Mouse (Mus musculus) ovary, postnatal 36 days (tissue): ENCODE results near the gene Nfasc.

ENCODE experiments used
- DNase-seq: peaks from one replicate; pipeline ENCODE4 v3.0.0; 2022; ENCODE audit warnings: low spot score, mixed read lengths

Gene Nfasc

DNA sequence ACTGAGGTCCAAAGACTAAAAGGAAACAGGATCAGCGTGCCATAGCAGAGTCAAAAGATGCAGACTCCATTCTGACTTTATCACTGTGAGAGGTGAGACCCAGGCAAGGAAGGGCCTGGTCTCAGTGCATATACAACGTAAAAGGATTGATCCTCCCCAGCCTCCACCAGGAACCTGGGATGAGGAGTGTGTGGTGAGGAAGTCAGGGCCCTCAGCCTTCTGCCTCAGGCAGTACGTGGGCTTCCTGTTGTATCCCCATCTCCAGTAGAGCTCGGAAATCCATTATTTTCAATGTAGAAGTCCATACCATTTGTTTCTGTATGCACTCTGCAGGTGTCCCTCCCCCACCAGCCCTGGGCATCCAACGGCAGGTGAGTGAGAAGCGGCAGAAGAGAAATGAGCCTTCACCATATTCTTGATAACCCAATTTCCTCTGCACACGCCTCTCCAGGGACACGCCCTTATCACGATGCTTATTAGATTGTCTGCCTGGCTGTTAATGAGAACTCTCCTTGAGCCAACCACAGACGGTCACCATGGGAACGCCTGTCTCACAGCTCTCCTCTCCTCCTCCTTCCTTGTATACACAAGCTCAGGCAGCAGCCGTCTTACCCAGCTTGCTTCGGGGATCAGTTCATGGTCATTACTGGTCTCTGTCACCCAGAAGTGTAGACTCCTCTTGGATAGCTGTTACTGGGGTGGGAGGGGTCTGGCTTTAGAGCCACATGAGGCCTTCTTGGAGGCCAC is 100.4 kb downstream of the Nfasc start:
- DNase-seq, result no peak

DNA sequence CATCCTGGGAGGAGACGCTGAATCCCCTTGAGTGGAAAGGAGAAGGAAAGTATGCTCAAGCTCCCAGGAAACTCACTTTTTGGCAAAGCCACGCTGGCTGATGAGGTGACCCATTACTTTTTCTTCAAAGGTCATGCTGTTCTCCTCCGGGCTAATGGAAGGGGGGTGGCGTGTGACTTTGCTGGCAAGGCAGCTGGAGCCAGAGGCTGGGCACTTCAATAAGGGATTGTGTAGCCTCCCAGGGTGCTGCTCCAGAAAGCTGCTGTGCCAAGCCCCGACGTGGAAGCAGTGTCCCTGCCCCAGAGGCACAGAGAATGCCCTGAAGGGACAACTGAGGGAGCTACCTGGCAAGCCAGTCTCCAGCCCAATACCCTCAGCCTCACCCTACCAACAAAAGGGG is 101.3 kb downstream of the Nfasc start:
- DNase-seq, result peak; percentile 19

DNA sequence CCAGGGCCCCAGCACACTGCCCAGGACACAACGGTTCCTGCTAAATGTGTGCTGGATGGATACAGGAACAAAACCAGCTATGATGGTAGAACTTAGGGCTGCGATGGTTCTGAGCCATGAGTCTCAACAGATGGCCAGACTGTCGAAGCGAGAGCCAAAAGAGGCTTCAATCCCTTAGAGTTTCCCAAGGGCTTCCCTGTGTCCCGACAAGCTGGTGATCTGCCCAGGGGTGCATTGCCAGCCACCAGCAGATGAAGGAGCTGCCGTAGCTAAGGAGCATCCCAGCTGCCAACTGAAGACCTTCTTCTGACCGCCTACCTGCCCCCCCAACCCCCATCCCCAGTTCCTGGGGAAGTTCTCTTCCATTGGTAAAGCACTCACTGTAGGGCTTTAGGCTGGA is 104.3 kb downstream of the Nfasc start:
- DNase-seq, result no peak

DNA sequence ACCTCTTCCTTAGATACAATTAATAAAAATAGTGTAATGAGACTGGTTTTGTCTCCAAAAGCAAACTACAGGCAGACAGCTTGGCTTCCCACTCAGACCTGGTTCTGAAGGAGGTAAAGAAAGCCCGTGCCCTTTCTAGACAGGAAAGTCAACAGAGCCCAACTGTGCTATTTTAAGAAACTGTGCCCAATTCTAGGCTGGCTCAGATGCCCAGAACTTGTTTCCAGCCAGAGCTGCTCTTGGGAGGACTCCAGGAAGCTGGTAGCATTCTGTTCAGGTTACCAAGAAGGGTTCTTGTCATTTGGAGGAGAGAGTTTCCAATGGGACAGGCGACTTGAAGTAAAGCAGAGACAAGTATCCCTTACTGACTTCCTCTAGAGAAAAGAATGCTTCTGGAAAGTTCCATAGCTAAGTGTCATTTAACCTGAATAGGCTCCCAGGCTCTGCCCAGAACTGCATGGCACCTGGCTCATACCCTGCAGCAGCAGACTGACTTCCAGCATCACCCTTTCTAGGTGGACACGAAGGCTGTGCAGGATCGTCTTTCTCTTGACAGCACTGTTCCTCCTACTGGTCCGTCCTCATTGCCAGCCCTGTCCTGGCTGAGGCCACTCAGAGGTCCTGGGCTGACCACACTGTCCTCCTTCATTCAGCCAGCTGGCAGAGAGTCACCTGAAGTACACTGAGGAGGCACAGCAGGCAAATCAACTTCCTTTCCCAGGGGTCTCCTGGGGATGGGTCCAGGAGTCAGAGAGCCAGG is 111.8 kb downstream of the Nfasc start:
- no peak for DNase-seq

DNA sequence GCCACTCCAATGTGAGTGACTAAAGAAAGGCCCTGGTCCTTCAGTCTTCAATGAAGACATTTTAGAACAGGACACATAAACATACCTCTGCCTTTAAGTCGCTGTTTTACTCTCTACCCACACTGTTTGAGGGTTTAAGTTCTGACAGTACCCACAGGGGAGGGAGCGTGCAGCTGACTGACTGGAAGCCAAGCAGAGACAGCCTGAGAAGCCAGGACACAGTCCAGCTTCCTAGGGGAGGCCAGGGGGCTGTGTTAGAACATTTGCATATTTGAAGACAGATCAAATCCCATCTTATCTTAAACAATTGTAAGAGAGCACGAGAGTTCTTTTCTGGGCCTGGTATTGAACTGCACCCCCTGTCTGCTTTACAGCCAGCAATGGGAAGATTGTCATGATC is 113.0 kb downstream of the Nfasc start:
- DNase-seq, result no peak

DNA sequence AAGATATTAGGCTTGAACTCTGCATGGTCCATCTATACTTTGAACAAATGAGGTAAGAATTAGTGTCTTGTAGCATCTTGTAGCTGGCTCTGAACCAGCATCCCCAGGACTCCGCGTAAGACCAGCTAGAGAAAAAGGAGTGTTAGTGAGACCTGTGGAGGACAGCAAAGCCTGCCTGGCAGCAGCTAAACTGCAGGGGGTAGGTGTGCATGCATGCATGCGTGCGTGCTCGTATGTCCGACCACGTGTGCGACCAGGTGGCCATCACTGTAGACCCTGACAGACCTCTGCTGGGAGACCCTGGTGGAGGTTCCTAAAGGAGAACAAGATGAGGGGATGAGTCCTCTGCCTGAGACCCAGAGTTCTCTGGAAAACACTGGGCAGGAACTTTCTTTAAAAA is 113.4 kb downstream of the Nfasc start:
- no peak for DNase-seq

DNA sequence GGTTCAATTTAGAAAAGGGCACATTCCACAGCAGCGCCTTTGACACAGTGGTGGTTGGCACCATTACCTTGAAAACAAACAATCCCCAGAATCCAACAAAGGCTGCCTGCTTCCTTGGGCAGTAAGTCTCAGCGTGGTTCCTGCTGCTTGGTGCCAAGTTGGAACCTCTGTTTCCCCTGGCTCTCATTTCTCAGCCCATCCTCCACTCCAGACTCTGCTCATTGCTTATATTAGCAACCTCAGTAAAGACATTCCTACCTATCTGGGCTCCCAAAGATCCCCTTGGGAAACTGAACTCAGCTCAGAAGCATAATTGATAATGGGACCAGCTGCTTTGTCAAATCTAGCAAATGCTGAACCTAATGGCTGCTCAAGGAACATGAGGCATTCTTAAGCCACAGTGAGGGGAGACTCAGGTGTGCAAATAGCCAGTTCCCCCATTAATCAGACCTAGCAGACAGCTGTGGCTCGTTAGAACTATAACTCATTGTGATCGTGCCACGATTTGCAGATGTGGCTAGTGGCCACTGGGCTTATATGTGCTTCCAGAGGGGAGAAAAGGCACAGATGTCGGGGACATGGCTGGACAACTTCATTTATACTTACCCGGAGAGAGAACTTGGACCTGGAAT is 115.4 kb downstream of the Nfasc start:
- DNase-seq, result no peak

DNA sequence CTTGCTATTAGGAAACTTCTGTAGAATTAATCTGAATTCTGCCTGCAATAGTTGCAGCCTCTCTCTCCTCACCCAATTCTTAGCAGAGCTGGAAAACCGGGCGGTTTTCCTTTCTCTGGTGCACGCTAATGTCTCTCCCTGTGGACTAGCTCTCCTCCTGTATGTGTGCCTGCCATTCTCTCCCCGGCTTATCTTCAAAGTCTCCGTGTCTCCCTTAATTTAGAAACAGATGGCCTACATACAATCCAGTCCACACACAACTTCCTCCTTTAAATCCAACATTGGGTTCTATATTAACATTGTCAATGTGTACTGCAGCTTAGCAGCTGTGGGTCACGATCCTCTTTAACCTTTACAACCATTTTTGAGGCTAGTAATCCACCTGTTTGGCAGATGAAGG is 116.6 kb downstream of the Nfasc start:
- DNase-seq, result no peak

DNA sequence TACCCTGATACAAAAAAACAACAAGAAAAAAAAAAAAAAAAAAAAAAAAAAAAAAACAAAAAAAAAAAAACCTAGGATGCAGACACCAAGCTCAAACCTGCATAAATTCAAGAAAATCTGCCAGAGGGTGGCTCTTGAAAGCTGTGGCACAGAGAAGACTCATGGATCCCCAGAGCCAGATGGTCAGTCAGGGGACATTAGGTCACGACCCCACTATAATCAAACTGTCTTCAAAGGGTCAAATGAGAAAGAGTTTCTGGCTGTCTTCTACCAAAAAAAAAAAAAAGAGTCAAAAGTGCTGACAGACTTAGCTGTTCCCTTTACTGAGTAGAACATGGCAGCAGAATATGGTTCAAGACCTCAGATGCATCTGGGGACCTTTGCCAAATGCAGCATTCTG is 117.1 kb downstream of the Nfasc start:
- DNase-seq, result no peak

DNA sequence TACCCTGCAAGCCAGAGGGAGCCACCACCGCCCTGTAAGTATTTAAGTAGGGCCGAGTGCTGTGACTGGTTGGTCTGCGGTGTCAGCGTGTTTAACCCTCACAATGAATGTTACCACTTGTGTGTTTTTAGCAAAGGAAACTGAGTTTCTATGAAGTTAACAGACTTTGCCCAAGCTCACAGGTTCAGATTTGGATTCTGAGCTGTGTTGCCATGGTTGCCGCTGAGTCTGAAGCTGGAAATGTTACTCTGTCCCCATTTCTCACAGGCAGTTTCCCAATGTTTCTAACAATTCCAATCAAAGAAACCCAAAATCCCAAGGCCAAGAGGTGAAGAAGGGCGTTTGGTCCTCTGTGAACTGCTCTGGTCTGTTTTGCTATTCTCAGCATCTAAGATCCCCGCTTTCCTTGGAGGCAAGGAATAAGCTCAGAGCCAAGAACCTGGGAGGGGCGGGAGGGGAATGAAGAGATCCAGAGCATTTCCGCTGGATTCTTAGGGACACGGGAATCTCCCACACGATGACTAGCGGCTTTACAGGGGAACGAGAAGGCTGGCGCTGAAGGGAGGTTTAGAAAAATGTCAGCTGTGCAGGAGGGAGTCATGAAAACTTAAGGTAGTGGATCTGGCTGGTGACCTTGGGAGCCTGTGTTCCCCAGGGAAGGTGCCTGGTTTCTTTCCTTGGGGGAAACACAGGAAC is 117.8 kb downstream of the Nfasc start:
- no peak for DNase-seq

DNA sequence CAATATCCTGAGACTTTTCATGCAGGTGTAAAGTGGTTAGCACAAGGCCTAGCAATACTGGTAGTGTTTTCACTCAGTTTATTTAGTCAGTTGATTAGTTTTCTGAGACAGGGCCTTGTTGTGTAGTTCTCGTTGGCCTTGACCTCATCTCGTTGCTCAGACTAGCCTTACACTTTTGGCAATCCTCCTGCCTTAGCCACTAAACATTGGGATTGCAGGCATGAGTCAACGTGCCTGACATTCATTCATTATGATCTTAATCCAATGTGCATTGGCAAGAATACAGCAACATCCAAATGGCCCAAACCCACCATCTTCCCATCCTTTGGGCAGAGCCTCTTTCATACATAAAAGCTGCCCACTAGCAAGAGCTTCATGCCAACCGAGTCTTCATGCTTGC is 129.5 kb downstream of the Nfasc start:
- no peak for DNase-seq

DNA sequence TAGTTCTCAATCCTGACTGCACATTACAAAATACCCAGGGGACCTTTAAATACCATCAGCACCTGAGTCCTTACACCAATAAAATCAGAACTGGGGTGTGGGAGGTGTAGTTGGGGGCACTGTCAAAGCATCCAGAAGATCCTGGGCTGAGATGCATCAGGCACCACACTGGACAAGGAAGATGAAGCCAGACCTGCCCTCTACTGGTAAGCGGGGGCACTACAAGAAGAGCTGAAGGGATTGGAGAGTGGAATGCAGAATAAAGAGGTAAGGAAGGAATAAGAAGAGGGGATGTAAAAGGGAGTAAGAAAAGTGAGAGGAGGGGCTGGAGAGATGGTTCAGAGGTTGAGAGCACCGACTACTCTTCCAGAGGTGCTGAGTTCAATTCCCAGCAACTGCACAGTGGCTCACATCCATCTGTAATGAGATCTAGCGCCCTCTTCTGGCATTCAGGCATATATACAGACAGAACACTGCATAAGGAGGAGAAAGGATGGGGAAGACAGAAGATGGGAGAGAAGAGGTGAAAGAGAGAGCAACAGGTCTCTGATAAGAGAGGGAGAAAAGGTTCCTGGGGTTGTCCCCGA is 132.5 kb downstream of the Nfasc start:
- peak; percentile 55 for DNase-seq

DNA sequence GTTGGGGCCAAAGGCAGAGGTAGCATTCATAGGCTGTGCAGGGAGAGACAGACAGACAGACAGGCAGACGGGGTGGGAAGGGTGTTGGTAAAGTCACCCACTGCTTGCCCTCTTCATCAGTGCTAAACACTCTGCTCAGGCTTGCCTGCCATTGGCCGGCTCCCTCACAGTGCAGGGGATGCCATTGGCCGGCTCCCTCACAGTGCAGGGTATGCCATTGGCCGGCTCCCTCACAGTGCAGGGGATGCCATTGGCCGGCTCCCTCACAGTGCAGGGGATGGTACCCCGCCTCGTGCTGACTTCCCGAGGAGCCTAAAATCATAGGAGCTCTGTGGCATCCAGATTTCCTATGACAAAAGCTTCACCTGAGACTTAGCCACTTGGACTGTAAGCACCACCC is 139.4 kb downstream of the Nfasc start:
- no peak for DNase-seq

DNA sequence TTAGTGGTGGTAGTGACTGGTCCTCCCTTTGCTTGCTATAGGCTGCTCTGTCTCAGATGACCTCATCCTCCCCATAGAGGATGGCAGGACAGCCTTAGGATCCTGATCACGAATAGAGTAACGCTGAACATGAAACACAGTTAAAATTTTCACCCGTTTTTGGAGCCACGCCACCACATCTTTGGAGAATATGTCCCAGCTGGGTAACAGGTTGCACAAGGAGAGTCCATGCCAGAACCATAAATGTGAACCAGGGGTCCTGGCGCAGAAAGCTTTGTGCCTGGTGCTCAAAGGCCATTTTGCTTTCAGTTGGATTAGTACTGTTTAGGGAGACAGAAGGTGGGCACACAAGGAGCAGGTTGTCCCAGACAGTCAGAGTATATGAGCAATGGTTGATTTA is 143.6 kb downstream of the Nfasc start:
- no peak for DNase-seq

DNA sequence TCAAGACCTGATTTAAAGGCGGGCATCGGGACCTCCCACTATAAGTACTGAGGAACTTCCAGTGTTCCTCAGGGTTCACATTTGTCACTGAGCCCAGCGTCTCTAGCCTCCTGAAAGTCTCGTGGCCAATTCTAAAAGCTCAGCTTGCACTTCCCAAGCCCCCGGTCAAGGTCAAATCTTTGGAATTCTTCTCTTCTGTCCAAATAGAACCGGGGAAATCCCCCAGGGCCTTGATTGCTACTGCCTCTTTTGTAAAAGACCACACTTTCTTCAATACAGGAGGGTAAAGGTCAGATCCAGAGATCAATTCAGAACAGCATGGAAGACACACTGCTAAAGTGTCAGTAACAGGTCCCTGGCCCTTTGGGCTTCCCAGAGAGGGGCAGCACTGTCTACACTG is 145.9 kb downstream of the Nfasc start:
- DNase-seq, result no peak

DNA sequence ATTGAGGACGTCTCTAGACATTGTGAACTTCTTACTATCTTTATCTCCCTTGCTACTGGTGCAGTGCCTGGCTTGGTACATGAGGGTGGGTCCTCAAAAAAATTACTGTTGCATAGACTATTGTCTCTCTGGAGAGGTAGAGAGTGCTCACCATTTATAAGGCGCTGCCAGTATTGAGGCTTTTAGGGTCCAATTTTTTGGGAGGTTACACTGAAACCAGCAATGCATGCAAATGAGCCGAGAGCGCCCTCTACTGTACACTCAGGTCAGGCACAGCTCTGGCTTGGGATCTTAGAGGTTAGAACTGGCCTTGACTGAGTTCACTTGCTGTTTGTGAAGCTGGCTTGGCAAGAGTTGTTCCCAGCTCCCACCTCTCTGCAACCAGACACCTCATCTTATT is 147.0 kb downstream of the Nfasc start:
- peak; percentile 74 for DNase-seq

DNA sequence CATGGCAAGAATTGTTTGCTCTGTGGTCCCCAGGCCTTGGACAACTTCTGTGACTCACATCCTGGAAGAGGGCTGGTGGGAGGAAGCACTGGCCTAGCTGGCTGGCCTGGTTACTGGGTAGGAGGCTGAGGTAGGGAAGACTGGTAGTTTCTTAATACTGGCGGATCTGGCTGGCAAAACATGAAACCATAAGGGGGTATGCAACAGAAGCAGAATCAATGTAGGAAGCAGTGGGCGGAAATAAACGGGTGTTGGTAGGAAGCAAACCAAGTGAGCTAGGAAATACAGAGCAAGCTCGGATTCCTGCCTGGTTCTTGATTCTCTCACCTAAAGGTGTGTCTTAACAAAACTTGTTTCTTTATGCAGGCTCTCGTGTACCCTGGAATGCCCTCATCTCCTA is 149.5 kb downstream of the Nfasc start:
- no peak for DNase-seq

DNA sequence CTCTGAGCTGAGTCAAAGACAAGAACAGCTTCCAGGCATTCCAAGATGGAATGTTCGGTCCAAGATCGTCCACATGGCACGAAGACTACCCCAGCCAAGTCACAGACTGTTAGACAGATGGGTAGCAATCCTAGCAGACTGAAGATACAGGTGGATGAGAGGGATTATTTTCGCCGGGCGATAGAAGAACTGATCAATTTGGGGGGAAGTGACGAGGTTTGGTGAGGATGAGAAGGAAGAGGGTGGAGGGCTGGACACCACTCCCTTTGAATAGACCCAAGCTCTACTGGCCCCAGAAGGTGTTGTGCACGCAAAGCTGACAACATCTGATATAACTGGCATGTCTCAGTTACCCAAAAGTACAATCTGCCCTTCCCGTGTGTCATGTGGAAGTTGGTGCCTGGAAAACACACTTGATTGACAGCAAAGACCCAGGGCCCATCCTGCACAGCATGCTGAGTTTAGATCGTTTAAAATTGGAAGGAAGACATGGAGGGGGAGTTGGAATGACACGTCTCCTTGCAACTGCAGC is 150.1 kb downstream of the Nfasc start:
- no peak for DNase-seq

DNA sequence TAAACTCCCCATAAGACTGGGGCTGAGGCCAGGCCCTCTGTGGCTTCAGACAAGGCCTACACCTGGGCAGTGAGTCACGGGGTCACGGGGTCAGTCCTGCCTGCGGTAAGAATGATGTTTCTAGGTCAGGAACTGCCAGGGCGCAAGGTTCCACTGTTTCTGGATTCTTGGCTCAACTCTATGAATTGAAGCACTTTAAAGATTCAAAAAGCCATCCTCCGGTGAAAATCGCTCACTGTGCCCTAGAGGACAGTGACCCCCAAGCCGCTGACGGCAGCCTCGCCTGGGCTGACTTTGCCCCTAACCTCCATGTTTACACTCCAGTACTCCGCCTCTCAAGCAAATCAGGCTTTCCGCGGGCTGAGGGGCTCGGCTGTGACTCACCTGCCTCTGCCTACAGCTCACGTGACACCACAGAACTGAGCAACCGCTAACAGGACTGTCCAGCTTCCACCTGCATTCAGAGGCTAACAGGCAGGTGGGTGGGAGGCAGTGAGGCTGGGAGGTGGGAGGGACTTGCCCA is 154.9 kb downstream of the Nfasc start:
- no peak for DNase-seq

DNA sequence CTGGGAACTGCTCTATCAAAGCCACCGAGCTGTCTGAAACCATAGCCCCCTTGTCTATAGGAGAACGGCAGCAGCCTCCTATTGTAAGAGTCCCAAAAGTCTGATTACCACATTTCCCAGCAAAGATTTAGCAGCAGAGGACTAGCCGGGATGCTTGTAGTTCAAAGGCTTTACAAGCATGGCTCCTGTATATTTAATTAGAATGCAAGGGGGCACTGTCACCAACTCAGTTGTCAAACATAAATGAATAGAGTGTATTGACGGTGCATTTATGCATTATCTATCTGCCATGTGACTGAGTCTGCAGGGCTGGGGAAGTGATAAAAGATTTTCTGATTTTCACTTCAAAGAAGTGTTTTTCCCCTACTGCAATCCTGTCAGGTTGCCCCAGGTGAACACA is 156.2 kb downstream of the Nfasc start:
- DNase-seq, result no peak

DNA sequence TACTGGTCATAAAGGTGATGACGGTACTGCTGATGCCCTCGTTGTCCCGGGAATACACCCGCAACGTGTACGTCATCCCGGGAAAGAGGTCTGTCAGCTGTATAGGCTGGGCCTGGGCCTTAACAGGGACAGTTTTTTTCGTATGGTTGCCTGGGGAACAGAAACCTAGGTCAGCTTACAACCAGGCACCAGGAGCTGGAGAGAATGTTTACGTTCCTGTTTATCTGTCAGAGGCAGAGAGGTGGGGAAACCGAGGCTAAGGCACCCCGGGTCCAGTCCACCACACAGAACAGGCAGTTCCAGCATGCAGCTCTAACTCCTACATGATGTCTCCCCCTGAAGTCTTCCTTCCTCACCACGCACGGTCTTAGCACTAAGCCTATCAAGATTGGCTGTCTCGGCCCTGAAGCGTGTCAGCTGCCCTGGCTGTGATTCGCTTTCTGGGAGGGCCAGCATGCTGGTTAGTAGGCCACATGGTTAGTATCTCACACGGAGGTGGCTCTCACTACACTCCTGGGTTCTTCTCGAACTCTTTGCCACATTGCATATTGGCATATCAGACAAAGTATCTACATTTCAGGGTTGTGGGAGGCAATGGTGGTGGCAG is 158.5 kb downstream of the Nfasc start:
- DNase-seq, result no peak
